Mouse (Mus musculus) MEL-GATA-1-ER (cell line): ENCODE measurements around the gene Gm4175.
"Not testable (repeated sequence)": the region's sequence is repeated elsewhere in the genome, so short reads cannot be mapped to it uniquely, and the experiment has no call there.

ENCODE experiments used
- DNase-seq: peaks from one replicate; pipeline ENCODE4 v3.0.0-alpha.2; 2012; ENCODE audit warnings: low read depth; ENCODE audit errors: extremely low read depth

The Gm4175 gene

GRCm38 (mm10) chr7:21761375-21761774 is at the start of gene Gm4175:
Gene Gm4175 (minus strand): TSS chr7:21761475.
- not testable (repeated sequence) for DNase-seq

GRCm38 (mm10) chr7:21796628-21797027 is 35.4 kb upstream of the Gm4175 start, which contains the start of gene Gm4177:
Gene Gm4177 (minus strand): TSS chr7:21796728.
- DNase-seq = not testable (repeated sequence)
